Mouse (Mus musculus): ENCODE measurements around the gene Elmo1. TPM values are rescaled to one million over a fixed set of nuclear protein-coding genes. Genes with fewer than 3 reads are reported as not detected.
"Not testable (repeated sequence)": the region's sequence is repeated elsewhere in the genome, so short reads cannot be mapped to it uniquely, and the experiment has no call there.

The Elmo1 gene
- polyA plus RNA-seq, 1 experiment from 2014 or later = 34.9 TPM

DNA sequence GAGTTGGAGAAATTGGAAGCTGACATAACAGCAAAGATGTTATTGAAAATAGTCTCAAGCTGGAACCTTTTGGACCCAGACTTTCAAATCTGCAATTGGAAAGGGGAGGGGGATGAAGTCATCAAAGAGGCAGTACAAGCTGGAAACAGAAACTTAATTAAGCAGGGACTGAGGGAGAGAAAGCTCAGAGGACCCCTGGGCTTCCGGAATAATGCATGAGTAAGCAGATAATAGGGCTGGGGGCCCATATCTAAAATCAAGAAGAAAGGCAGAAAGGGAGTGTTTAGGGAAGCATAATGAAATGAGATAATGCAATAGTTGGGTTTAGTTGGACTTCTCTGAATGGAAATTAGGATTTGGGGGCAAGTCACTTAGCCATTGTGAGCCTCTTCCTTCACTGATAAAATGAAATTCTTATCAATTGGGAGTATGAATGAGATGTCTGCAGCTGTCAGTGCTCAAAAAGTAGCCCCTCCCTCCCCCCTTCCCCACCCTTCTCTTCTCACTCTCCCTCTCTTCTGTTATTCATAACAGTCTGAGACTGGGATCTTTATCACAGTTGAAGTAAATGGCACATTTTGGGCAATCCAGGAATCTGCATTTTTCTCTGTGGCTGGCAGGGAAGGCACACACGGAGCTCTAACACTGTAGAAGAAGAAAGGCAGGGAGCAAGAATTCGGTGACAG is 518.8 kb downstream of the Elmo1 start:
- ATAC-seq (replicated peaks) = peak; percentile 49
- no peak overlapping the region for H3K9ac ChIP-seq (replicated peaks)
- no peak overlapping the region for H3K4me3 ChIP-seq
- peak overlapping the region; percentile 62 for H3K27ac ChIP-seq (replicated peaks)
- H3K4me1 ChIP-seq = peaks cover 12% of the 10 kb centered on the region
- no peaks in the 10 kb centered on the region for H3K9me3 ChIP-seq
- H3K36me3 ChIP-seq = 0 out of 2 replicates have a peak, but pooled peaks cover 3% of the 10 kb centered on the region
- peak overlapping the region; percentile 15; the same call in 1 of the 2 replicates for H3K4me2 ChIP-seq (replicated peaks)
- WGBS = 7% methylated on average over 3 of the region's 3 CpGs
- H3K27me3 ChIP-seq = no peaks in the 10 kb centered on the region

DNA sequence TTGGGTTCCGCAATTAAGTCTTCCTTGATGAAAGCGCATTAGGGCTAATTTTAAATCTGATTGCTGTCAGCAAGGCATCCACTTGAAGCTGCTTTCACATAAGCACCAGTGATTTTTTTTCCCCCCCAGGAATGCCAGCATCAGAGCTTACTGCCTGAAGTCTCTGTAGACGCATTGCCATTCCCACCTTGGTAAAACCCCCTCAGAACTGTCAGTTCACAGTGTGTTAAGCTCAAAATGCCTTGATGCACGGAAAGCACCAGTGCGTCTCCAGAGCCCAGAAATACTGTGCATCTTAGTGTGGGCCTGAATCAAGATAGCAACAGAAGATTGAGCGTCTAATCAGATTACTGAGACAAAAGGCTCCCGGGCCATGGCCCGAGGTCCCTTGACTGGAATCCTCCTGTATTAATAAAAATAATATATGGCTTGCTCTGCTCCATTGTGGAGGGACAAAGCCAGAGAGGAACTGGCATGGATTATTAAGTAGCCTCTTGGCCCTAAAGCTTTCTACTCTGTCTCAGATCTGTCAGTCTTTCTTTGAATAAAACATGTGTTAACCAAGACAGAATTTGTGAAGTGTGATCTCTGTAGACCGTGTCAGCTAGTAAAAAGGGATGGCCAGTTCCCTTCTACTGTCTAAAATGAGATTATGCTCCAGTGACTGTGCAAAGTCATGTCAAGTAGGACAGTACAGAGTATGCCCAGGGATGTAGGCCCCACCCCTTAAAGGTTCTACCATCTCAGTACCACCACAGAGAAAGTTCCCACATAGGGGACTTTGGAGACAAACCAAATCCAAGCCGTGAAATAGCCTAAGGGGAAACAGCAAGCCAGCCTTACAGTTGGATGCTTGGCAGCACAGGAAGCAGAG is 525.4 kb downstream of the Elmo1 start:
- 54% methylated on average over 10 of the region's 10 CpGs for WGBS
- Histone ChIP-seq H3K4me2 (replicated peaks) (no peak overlapping the region), H3K27me3 (no peaks in the 10 kb centered on the region), H3K4me3 (no peak overlapping the region), H3K9me3 (no peaks in the 10 kb centered on the region), H3K36me3 (no peaks in the 10 kb centered on the region), H3K27ac (replicated peaks) (peak overlapping the region; percentile 67), H3K4me1 (no peaks in the 10 kb centered on the region), H3K9ac (replicated peaks) (no peak overlapping the region)
- peak; percentile 49; the same call in 1 of the 2 replicates for ATAC-seq (replicated peaks)

DNA sequence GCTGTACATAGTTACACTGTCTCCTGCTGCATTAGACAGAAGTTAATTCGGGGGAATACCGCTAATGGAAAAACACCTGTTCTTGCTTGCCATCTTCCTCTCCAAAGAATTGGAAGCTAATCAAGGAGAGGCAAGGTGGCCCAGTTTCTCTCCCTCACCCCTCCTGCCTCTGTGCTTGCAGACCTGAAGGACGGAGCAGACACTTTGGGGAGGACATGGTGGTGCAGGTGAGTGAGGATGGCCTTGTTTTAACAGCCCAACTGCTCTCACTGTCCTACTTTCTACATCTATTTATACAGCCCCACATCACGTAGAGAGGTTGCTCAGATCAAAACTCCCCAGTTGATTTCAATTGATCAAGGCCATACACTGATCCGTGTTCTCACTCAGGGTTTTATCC is 529.5 kb downstream of the Elmo1 start:
- no peak for ATAC-seq (replicated peaks)
- H3K4me3 ChIP-seq = no peak overlapping the region
- WGBS = 90% methylated on average over 5 of the region's 5 CpGs
- H3K27me3 ChIP-seq = no peaks in the 10 kb centered on the region
- no peak overlapping the region for H3K4me2 ChIP-seq (replicated peaks)
- no peaks in the 10 kb centered on the region for H3K9me3 ChIP-seq
- no peaks in the 10 kb centered on the region for H3K36me3 ChIP-seq
- no peak overlapping the region for H3K27ac ChIP-seq (replicated peaks)
- H3K9ac ChIP-seq (replicated peaks) = no peak overlapping the region
- no peaks in the 10 kb centered on the region for H3K4me1 ChIP-seq

DNA sequence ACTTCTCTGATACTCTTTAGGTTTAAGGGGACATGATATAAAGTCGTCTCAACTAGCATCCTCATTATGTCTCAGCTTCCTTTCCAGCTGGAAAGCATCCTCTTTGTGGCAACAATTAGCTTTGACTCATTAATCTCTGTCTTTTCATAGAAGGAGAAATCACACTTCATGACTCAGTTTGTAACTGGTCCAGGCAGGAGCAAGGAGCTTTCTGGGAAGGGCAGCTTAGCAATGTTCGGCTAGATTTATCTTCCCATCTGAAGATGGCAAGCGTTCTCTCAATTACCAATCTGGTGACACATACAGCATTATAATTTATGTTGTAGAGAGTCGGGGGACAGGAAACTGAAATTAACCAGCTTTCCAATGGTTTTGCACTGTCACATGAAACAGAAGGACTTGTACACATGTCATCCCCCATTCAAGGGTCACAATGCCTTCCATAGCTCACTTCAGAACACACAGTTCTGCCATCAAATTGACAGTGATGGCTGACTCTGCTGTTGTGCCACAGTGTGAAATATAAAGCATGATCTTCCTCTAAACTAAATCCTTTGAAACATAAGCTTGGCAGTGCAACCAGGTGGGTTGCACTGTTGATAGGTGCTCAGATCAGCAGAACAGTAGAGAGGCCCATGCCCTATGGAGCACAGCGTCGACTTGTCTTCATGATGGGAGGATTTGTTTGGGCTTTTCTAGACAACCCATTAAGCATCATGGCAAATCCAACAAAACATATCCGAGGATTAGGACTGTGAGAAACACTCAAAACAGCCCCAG is 532.9 kb downstream of the Elmo1 start:
- Histone ChIP-seq H3K9me3 (no peaks in the 10 kb centered on the region), H3K36me3 (no peaks in the 10 kb centered on the region), H3K27me3 (no peaks in the 10 kb centered on the region), H3K4me1 (no peaks in the 10 kb centered on the region), H3K4me2 (replicated peaks) (no peak overlapping the region), H3K4me3 (no peak overlapping the region), H3K9ac (replicated peaks) (no peak overlapping the region), H3K27ac (replicated peaks) (no peak overlapping the region)
- 77% methylated on average over 7 of the region's 7 CpGs for WGBS
- no peak for ATAC-seq (replicated peaks)

DNA sequence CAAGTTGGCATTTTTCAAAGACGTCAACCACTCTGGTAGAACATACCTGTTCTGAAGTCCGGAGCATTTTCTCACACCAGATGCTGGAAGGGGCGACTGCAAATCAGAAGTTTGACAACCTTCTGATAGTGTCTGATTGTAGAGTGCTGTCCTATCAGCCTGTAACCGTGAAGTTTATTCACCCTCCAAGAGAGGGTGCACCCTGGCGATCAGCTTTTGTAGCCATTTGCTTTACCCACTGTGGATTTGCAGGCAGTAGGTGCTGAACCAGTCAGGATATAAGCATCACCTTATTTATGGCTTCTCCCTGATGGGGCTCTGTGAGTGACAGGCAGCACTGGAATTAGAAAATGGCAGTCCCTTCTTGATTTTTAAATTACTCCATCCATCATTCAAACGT is 537.4 kb downstream of the Elmo1 start:
- H3K36me3 ChIP-seq = no peaks in the 10 kb centered on the region
- no peaks in the 10 kb centered on the region for H3K27me3 ChIP-seq
- no peaks in the 10 kb centered on the region for H3K9me3 ChIP-seq
- no peaks in the 10 kb centered on the region for H3K4me1 ChIP-seq
- 87% methylated on average over 6 of the region's 6 CpGs for WGBS
- no peak overlapping the region for H3K9ac ChIP-seq (replicated peaks)
- no peak overlapping the region for H3K4me2 ChIP-seq (replicated peaks)
- no peak overlapping the region for H3K27ac ChIP-seq (replicated peaks)
- no peak for ATAC-seq (replicated peaks)
- H3K4me3 ChIP-seq = no peak overlapping the region

DNA sequence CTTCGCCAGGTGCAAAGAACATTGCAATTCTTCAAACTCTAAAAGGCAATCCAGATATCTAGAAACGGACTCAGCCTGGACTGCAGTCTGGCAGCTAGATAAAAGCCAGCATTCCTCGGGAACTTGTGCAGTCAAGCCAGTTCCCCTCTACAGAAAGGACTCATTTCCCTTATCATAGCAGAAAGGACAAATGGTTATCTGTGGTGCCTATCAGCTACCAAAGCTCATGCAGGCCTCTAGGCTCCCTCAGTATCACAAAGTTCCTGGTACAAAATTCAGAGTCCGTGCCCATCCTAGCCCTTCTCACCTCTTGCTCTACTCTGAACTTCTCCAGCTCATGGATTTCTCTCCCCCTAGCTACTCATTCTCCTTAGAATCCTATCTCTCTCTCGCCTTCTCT is 542.1 kb downstream of the Elmo1 start:
- no peak overlapping the region for H3K4me3 ChIP-seq
- H3K4me1 ChIP-seq = no peaks in the 10 kb centered on the region
- H3K27ac ChIP-seq (replicated peaks) = no peak overlapping the region
- 80% methylated on average over 5 of the region's 5 CpGs for WGBS
- no peaks in the 10 kb centered on the region for H3K27me3 ChIP-seq
- no peak overlapping the region for H3K4me2 ChIP-seq (replicated peaks)
- H3K36me3 ChIP-seq = no peaks in the 10 kb centered on the region
- H3K9me3 ChIP-seq = no peaks in the 10 kb centered on the region
- no peak overlapping the region for H3K9ac ChIP-seq (replicated peaks)
- ATAC-seq (replicated peaks) = no peak

DNA sequence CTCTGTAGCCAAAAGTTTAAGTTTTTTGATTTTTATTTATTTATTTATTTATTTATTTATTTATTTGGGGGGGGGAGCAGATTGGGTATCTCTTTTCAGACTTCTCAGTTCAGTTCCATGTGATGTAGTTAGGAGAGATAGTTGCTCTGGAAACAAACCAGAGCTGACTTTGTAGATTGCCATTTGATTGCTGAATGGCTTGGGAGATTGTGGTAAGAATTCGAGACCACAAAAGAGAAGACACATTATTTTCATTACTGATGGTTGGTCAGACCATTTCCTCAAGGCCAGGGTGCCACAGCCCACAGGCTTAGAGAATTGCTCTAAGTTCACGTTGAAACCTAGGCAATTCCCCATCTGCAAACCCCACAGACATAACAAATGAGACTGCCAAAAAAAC is 544.3 kb downstream of the Elmo1 start:
- H3K4me2 ChIP-seq (replicated peaks); H3K36me3 ChIP-seq; ATAC-seq (replicated peaks); H3K27me3 ChIP-seq; H3K9me3 ChIP-seq; H3K27ac ChIP-seq (replicated peaks); H3K9ac ChIP-seq (replicated peaks); H3K4me1 ChIP-seq; H3K4me3 ChIP-seq: not testable (repeated sequence)
- WGBS = 88% methylated on average over 2 of the region's 2 CpGs

DNA sequence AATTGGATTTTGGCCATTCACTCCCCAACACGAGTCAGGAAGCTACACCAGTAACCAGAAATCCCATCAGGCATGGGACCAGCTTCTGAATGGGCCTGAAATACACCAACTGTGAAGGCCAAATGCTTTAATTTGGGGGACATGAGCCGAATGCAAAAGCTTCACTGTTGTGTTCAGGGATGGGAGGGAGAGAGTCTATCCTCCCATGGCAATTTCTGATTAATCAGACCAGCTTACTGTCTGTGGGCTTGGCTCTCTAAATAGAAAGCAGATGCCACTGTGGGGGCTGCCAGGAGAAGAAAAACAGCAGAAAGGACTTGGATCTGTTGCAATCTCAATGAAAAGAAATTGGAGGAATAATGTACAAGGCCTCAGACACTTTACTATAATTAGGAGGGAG is 545.2 kb downstream of the Elmo1 start:
- no peaks in the 10 kb centered on the region for H3K36me3 ChIP-seq
- no peak overlapping the region for H3K4me2 ChIP-seq (replicated peaks)
- H3K27ac ChIP-seq (replicated peaks) = peak overlapping the region; percentile 18; the same call in 1 of the 2 replicates
- no peak overlapping the region for H3K4me3 ChIP-seq
- H3K27me3 ChIP-seq = no peaks in the 10 kb centered on the region
- H3K4me1 ChIP-seq = no peaks in the 10 kb centered on the region
- peak; percentile 61 for ATAC-seq (replicated peaks)
- 60% methylated on average over 2 of the region's 2 CpGs for WGBS
- H3K9me3 ChIP-seq = no peaks in the 10 kb centered on the region
- H3K9ac ChIP-seq (replicated peaks) = no peak overlapping the region

Data from forebrain, embryonic 15.5 days (tissue).